Comparison of ENCODE assay signal across 7 mouse cellular contexts in genomic region chr7:80023621-80024435, GRCm38 (mm10). TPM values are rescaled to one million over a fixed set of nuclear protein-coding genes. Genes with fewer than 3 reads are reported as not detected.
DNase-seq lines count a peak whose midpoint lies in the region; ATAC-seq and TF ChIP-seq lines count a peak whose summit lies in the region.

No protein-coding gene starts in this region.

- H3K9me3 ChIP-seq in hindbrain, embryonic 10.5 days: no peaks in the 10 kb centered on the region
- H3K9me3 ChIP-seq in liver, embryonic 14.5 days (ENCODE audit: control insufficient read depth, low read length): no peaks in the 10 kb centered on the region
- no peaks in the 10 kb centered on the region for H3K9me3 ChIP-seq in neural tube, embryonic 14.5 days (ENCODE audit: control insufficient read depth, low read length)

- no peaks in the 10 kb centered on the region for H3K27me3 ChIP-seq in hindbrain, embryonic 10.5 days (ENCODE audit: insufficient read depth, poor library complexity, severe bottlenecking)
- H3K27me3 ChIP-seq in liver, embryonic 14.5 days (ENCODE audit: control insufficient read depth, insufficient read depth, low read length): peaks cover 13% of the 10 kb centered on the region
- H3K27me3 ChIP-seq in neural tube, embryonic 14.5 days (ENCODE audit: control insufficient read depth, insufficient read depth, low read length): no peaks in the 10 kb centered on the region

- no peak overlapping the region for H3K27ac ChIP-seq in cortical plate, adult 2 months (ENCODE audit: insufficient read depth, low read length)
- H3K27ac ChIP-seq in hindbrain, embryonic 10.5 days: peak overlapping the region; percentile 99
- no peak overlapping the region for H3K27ac ChIP-seq in liver, embryonic 14.5 days
- peak overlapping the region; percentile 94 for H3K27ac ChIP-seq in neural tube, embryonic 14.5 days (ENCODE audit: low read depth, low read length)

- TF ChIP-seq POLR2A in cortical plate, adult 2 months (IDR thresholded peaks at IDR 0.05; ENCODE audit: extremely low read depth, insufficient read depth, low read length): no peak

- WGBS in hindbrain, embryonic 10.5 days: 67% methylated on average over 5 of the region's 5 CpGs
- 52% methylated on average over 5 of the region's 5 CpGs for WGBS in liver, embryonic 14.5 days (ENCODE audit: insufficient replicate concordance)
- 68% methylated on average over 5 of the region's 5 CpGs for WGBS in neural tube, embryonic 14.5 days

- no peak for TF ChIP-seq EP300 in liver, embryonic 14.5 days (IDR thresholded peaks at IDR 0.05; ENCODE audit: low read depth)

- 0 out of 2 replicates have a peak, but pooled peaks cover 4% of the 10 kb centered on the region for H3K4me1 ChIP-seq in cortical plate, adult 2 months (ENCODE audit: control insufficient read depth, insufficient read depth, low read length)
- peaks cover 35% of the 10 kb centered on the region for H3K4me1 ChIP-seq in hindbrain, embryonic 10.5 days (replicated peaks)
- H3K4me1 ChIP-seq in liver, embryonic 14.5 days (replicated peaks; ENCODE audit: control insufficient read depth in 2 of 2, insufficient read depth in 2 of 2, low read length in 1 of 2): no peaks in the 10 kb centered on the region; a peak in 2 of 4 replicates
- peaks cover 21% of the 10 kb centered on the region for H3K4me1 ChIP-seq in neural tube, embryonic 14.5 days (ENCODE audit: control insufficient read depth, insufficient read depth, low read length)

- ATAC-seq in liver, embryonic 14.5 days (ENCODE audit: insufficient read depth): no peak
- ATAC-seq in neural tube, embryonic 14.5 days (ENCODE audit: low read depth): no peak

- no peak overlapping the region for H3K4me3 ChIP-seq in cortical plate, adult 2 months (ENCODE audit: insufficient read depth, low read length)
- H3K4me3 ChIP-seq in hindbrain, embryonic 10.5 days: peak overlapping the region; percentile 93
- no peak overlapping the region for H3K4me3 ChIP-seq in liver, embryonic 14.5 days (ENCODE audit: insufficient read depth in 1 of 2, low read depth in 2 of 2, low read length in 2 of 2)
- H3K4me3 ChIP-seq in neural tube, embryonic 14.5 days (ENCODE audit: low read depth, low read length): peak overlapping the region; percentile 64; the same call in 1 of the 2 replicates

- DNase-seq in right cerebral cortex, postnatal 10 days (ENCODE audit: low spot score in 2 of 2): peak; percentile 45 to 54
- no peak for DNase-seq in right cerebral cortex, postnatal 36 days (ENCODE audit: low spot score in 2 of 2)
- peak; percentile 41 for DNase-seq in hindbrain, embryonic 10.5 days (ENCODE audit: low spot score)
- DNase-seq in liver, embryonic 14.5 days (ENCODE audit: low read depth in 3 of 3, low spot score in 3 of 3): no peak
- DNase-seq in layer of hippocampus, adult 9-10 months (ENCODE audit: low spot score): no peak

- no peaks in the 10 kb centered on the region for H3K36me3 ChIP-seq in hindbrain, embryonic 10.5 days
- H3K36me3 ChIP-seq in liver, embryonic 14.5 days (replicated peaks; ENCODE audit: control insufficient read depth, insufficient read depth, low read depth): no peaks in the 10 kb centered on the region
- H3K36me3 ChIP-seq in neural tube, embryonic 14.5 days (ENCODE audit: control insufficient read depth, insufficient read depth, low read length): no peaks in the 10 kb centered on the region

- TF ChIP-seq CTCF in cortical plate, adult 2 months (IDR thresholded peaks at IDR 0.05; ENCODE audit: extremely low read depth, insufficient read depth, low read length): peak; percentile 41
- TF ChIP-seq CTCF in liver, embryonic 14.5 days (IDR thresholded peaks at IDR 0.05; ENCODE audit: low read depth): peak; percentile 53

- H3K9ac ChIP-seq in liver, embryonic 14.5 days (replicated peaks): no peak overlapping the region
- no peak overlapping the region for H3K9ac ChIP-seq in neural tube, embryonic 14.5 days (replicated peaks; ENCODE audit: low read depth, low read length)

- H3K4me2 ChIP-seq in liver, embryonic 14.5 days (ENCODE audit: low read depth): peak overlapping the region; percentile 69
- peak overlapping the region; percentile 91; the same call in 1 of the 2 replicates for H3K4me2 ChIP-seq in neural tube, embryonic 14.5 days (ENCODE audit: low read depth, low read length)

RNA-seq across cellular contexts. Expression of gene Zfp710, which starts 0.8 kb away (rescaled TPM):
- polyA plus RNA-seq in cortical plate, adult 2 months (2012; rRNA removed): 18.0 and 18.5 TPM in 2 replicates
- 37.5 and 39.3 TPM in 2 replicates for polyA plus RNA-seq in hindbrain, embryonic 10.5 days (2016; fragmentation: Nextera tagmentation; extraction: Ambion mirVana)
- 5.9 and 6.5 TPM in 2 replicates for polyA plus RNA-seq in liver, embryonic 14.5 days (2012; rRNA removed)
- polyA plus RNA-seq in liver, embryonic 14.5 days (2014; fragmentation: Nextera tagmentation; extraction: Ambion mirVana): 3.7 and 4.0 TPM in 2 replicates
- 14.0 and 14.1 TPM in 2 replicates for polyA plus RNA-seq in neural tube, embryonic 14.5 days (2014; fragmentation: Nextera tagmentation; extraction: Ambion mirVana)

Comparison
In these comparisons a context has a peak if more than half of its experiments do, and no peak if none do; other contexts are left out.
1. DNase-seq: peak in right cerebral cortex, postnatal 10 days (2 of 2) and hindbrain, embryonic 10.5 days (single experiment); none in right cerebral cortex, postnatal 36 days (0 of 2), liver, embryonic 14.5 days (0 of 3) and layer of hippocampus, adult 9-10 months (single experiment).
2. H3K27ac ChIP-seq: peak in hindbrain, embryonic 10.5 days (single experiment) and neural tube, embryonic 14.5 days (single experiment); none in cortical plate, adult 2 months (single experiment) and liver, embryonic 14.5 days (single experiment).
3. H3K4me3 ChIP-seq: peak in hindbrain, embryonic 10.5 days (single experiment) and neural tube, embryonic 14.5 days (single experiment); none in cortical plate, adult 2 months (single experiment) and liver, embryonic 14.5 days (0 of 2).